Mouse (Mus musculus) embryo, embryonic 10 days (tissue): ENCODE results near the gene Prl2c1.
"Not testable (repeated sequence)": the region's sequence is repeated elsewhere in the genome, so short reads cannot be mapped to it uniquely, and the experiment has no call there.

ENCODE experiments used
- DNase-seq: peaks from one replicate; pipeline ENCODE4 v3.0.0-alpha.2; 2015; ENCODE audit warnings: low spot score

Gene Prl2c1

GRCm38 (mm10) chr13:27849042-27849441 lies at the start of gene Prl2c1:
TSS of gene Prl2c1 (plus strand) at chr13:27849342.
- no peak for DNase-seq

GRCm38 (mm10) chr13:27801354-27801753 lies 47.8 kb upstream of the Prl2c1 start, which contains the start of gene Prl2a1:
TSS of gene Prl2a1 (plus strand) at chr13:27801654.
- DNase-seq: no peak

DNA sequence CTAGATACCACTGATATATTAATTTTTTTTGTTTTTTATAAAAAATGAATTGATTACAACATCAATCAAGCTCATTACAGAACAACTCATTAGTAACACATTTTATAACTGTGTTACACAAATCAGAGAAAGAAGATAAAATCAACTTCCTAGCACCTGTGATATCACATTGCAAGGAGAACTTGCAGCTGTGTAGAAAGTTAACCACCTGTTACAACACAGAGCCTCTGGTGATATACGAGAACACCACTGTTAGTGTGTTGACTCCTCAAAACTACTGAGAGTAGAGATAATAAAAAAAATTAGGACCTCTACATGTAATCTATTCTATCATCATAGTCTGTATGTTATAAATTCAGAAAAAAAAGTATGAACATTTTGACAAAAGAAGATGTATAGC lies 46.4 kb upstream of the Prl2c1 start:
- no peak for DNase-seq

GRCm38 (mm10) chr13:27904236-27904635 lies 55.1 kb downstream of the Prl2c1 start:
- not testable (repeated sequence) for DNase-seq
